Mouse (Mus musculus) liver, embryonic 14.5 days (tissue): Measurements from ENCODE around the gene Serpine1. TPM values are rescaled to one million over a fixed set of nuclear protein-coding genes. Genes with fewer than 3 reads are reported as not detected.

Source experiments
- ATAC-seq: fragments of 200-750 bp; cut with Nextera tagmentation; 2 replicates; pipeline ENCODE4 v1.8.0; 2017; ENCODE audit warnings: moderate number of reproducible peaks, mild to moderate bottlenecking, moderate library complexity; ENCODE audit not compliant: insufficient read depth
- DNase-seq, 3 experiments: peaks; one replicate each; pipeline ENCODE4 v3.0.0-alpha.2; 2012 to 2013; ENCODE audit warnings: low read depth in 3 of 3, low spot score in 3 of 3
- H3K27ac ChIP-seq: fragments of 300-500 bp; sonication (generic); 2 replicates; pipeline ENCODE4 v1.5.1; 2014; ENCODE audit warnings: moderate library complexity, mild to moderate bottlenecking, control low read depth, inconsistent platforms
- H3K27me3 ChIP-seq: fragments of 300-500 bp; sonication (generic); 2 replicates; pipeline ENCODE4 v1.6.1; 2014; ENCODE audit warnings: mild to moderate bottlenecking, low read length, moderate library complexity; ENCODE audit not compliant: control insufficient read depth, insufficient read depth
- H3K36me3 ChIP-seq: fragments of 300-500 bp; sonication (generic); replicated peaks from 2 replicates; pipeline ENCODE4 v1.6.1; 2014; ENCODE audit warnings: low read depth; ENCODE audit not compliant: control insufficient read depth, insufficient read depth
- H3K4me1 ChIP-seq, 2 experiments: fragments of 200-500 bp in 1 of 2; fragments of 300-500 bp in 1 of 2; sonication (generic) in 1 of 2; replicated peaks; 2 replicates each; pipeline ENCODE4 v1.6.1; 2012 to 2014; ENCODE audit warnings: antibody characterized with exemption in 1 of 2, inconsistent platforms in 1 of 2, low read length in 1 of 2; ENCODE audit not compliant: control insufficient read depth in 2 of 2, insufficient read depth in 2 of 2
- H3K4me2 ChIP-seq: fragments of 300-500 bp; sonication (generic); 2 replicates; pipeline ENCODE4 v1.6.1; 2014; ENCODE audit warnings: low read depth, mild to moderate bottlenecking, control low read depth, moderate library complexity
- H3K4me3 ChIP-seq, 2 experiments: fragments of 200-500 bp in 1 of 2; fragments of 300-500 bp in 1 of 2; sonication (generic) in 1 of 2; 2 replicates each; pipeline ENCODE4 v1.5.1; 2012 to 2014; ENCODE audit warnings: low read depth in 2 of 2, low read length in 2 of 2, mild to moderate bottlenecking in 2 of 2, control low read depth in 1 of 2, inconsistent platforms in 1 of 2, moderate library complexity in 1 of 2; ENCODE audit not compliant: insufficient read depth in 1 of 2
- H3K9ac ChIP-seq: fragments of 300-500 bp; sonication (generic); replicated peaks from 2 replicates; pipeline ENCODE4 v1.6.1; 2014; ENCODE audit warnings: mild to moderate bottlenecking, control low read depth, moderate library complexity
- H3K9me3 ChIP-seq: fragments of 300-500 bp; sonication (generic); 2 replicates; pipeline ENCODE4 v1.6.1; 2016; ENCODE audit warnings: low read length, mixed read lengths; ENCODE audit not compliant: control insufficient read depth
- CTCF ChIP-seq: IDR thresholded peaks from 2 replicates; pipeline ENCODE4 v1.5.1; 2016; ENCODE audit warnings: antibody characterized with exemption, low read depth, control low read depth
- EP300 ChIP-seq: IDR thresholded peaks from 2 replicates; pipeline ENCODE4 v1.6.1; 2016; ENCODE audit warnings: antibody characterized with exemption, low read depth
- WGBS: fragments of 180-500 bp; shearing (Covaris S2); extraction: QIAGEN DNeasy Blood & Tissue Kit; methylation state at CpG from one replicate; pipeline ENCODE4 v1.1.7; 2014; ENCODE audit not compliant: insufficient replicate concordance; 5-methylcytosine and 5-hydroxymethylcytosine counted together
- polyA plus RNA-seq, 2 experiments: library from polyadenylated mRNA; depleted of rRNA in 1 of 2; stranded (reverse) in 1 of 2; unstranded in 1 of 2; fragments of >200 nt; fragmentation: Nextera tagmentation in 1 of 2; extraction: Ambion mirVana in 1 of 2; gene quantifications; 2 replicates each; pipeline versions ENCODE4 v1.2.1 to v1.2.3; 2012 to 2014

The Serpine1 gene
- polyA plus RNA-seq, 2 experiments: 0.23 TPM; not detected in 1

- Histone ChIP-seq H3K9ac (no peak overlapping the region), H3K27me3 (no peaks in the 10 kb centered on the region; the same call in 1 of the 2 replicates), H3K4me1 (no peaks in the 10 kb centered on the region; a peak in 1 of 4 replicates), H3K27ac (no peak overlapping the region), H3K4me2 (no peak overlapping the region), H3K4me3 (no peak overlapping the region), H3K9me3 (no peaks in the 10 kb centered on the region), H3K36me3 (no peaks in the 10 kb centered on the region)
- no peak for ATAC-seq
- WGBS: 65% methylated on average over 5 of the region's 5 CpGs
- TF ChIP-seq CTCF: no peak
- TF ChIP-seq EP300: no peak
- no peak for DNase-seq
Observed at GRCm38 (mm10) chr5:137062601-137063000, 9.5 kb downstream of the Serpine1 start.

- Histone ChIP-seq H3K9ac (no peak overlapping the region), H3K27ac (no peak overlapping the region), H3K4me2 (no peak overlapping the region), H3K9me3 (no peaks in the 10 kb centered on the region), H3K36me3 (no peaks in the 10 kb centered on the region), H3K27me3 (no peaks in the 10 kb centered on the region; the same call in 1 of the 2 replicates), H3K4me3 (no peak overlapping the region), H3K4me1 (no peaks in the 10 kb centered on the region; a peak in 1 of 4 replicates)
- ATAC-seq: peak; percentile 51; the same call in 1 of the 2 replicates
- DNase-seq: no peak
- TF ChIP-seq CTCF (peak; percentile 65), EP300 (no peak)
- WGBS: 12% methylated on average over 12 of the region's 12 CpGs
Observed at GRCm38 (mm10) chr5:137061809-137062481, 10.1 kb downstream of the Serpine1 start.

GRCm38 (mm10) chr5:137054873-137055272, 17.2 kb downstream of the Serpine1 start:
- no peak for DNase-seq
- H3K9me3 ChIP-seq: no peaks in the 10 kb centered on the region
- WGBS: 56% methylated on average over 5 of the region's 5 CpGs
- H3K27ac ChIP-seq: no peak overlapping the region
- H3K36me3 ChIP-seq: no peaks in the 10 kb centered on the region
- H3K4me3 ChIP-seq: no peak overlapping the region
- H3K9ac ChIP-seq: no peak overlapping the region
- H3K4me2 ChIP-seq: no peak overlapping the region
- no peak for TF ChIP-seq EP300
- no peak for TF ChIP-seq CTCF
- ATAC-seq: no peak
- no peaks in the 10 kb centered on the region for H3K4me1 ChIP-seq
- no peaks in the 10 kb centered on the region; the same call in 1 of the 2 replicates for H3K27me3 ChIP-seq

GRCm38 (mm10) chr5:137054299-137054698, 17.8 kb downstream of the Serpine1 start:
- Histone ChIP-seq H3K27me3 (no peaks in the 10 kb centered on the region; the same call in 1 of the 2 replicates), H3K9me3 (no peaks in the 10 kb centered on the region), H3K4me2 (no peak overlapping the region), H3K36me3 (no peaks in the 10 kb centered on the region), H3K27ac (no peak overlapping the region), H3K9ac (no peak overlapping the region), H3K4me1 (no peaks in the 10 kb centered on the region), H3K4me3 (no peak overlapping the region)
- TF ChIP-seq EP300 (no peak), CTCF (no peak)
- ATAC-seq: no peak
- 65% methylated on average over 7 of the region's 7 CpGs for WGBS
- DNase-seq: no peak

- no peak for DNase-seq
- ATAC-seq: no peak
- no peaks in the 10 kb centered on the region for H3K36me3 ChIP-seq
- H3K27me3 ChIP-seq: no peaks in the 10 kb centered on the region; the same call in 1 of the 2 replicates
- H3K4me3 ChIP-seq: no peak overlapping the region
- no peak overlapping the region for H3K27ac ChIP-seq
- 62% methylated on average over 5 of the region's 5 CpGs for WGBS
- H3K4me2 ChIP-seq: no peak overlapping the region
- H3K9me3 ChIP-seq: no peaks in the 10 kb centered on the region
- H3K4me1 ChIP-seq: no peaks in the 10 kb centered on the region
- no peak overlapping the region for H3K9ac ChIP-seq
- TF ChIP-seq EP300 (no peak), CTCF (no peak)
Observed at GRCm38 (mm10) chr5:137051914-137052505, 20.1 kb downstream of the Serpine1 start.
